Mouse (Mus musculus): ENCODE data around the gene Lin7a.

DNA sequence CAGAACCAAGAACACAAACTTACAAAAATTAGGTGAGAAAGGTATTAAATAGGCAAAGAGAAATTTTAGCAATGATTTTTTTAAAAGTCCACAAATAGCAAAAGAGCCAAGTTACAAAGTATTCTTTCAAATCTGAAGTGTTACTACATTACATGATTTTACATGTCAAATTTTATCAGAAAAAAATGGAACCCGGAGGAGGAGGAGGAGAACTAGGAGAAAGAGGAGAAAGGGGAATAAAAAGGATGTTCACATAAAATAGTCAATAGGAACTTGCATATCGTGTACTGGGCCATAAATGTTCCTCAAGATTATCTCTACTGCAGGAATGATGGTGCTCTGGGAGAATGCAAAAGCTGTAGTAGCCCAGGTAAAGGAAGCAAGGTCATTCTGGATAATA lies 34.4 kb upstream of the Lin7a start:
- TF ChIP-seq FLI1 (IDR thresholded peaks at IDR 0.05; ENCODE audit: low read length): no peak
- no peak for TF ChIP-seq GATA1 (IDR thresholded peaks at IDR 0.05; ENCODE audit: borderline replicate concordance, low read length)

Data from megakaryocyte, embryonic 14.5 days (primary cell).